23 mouse cellular contexts compared by ENCODE assay signal in the genomic region with DNA sequence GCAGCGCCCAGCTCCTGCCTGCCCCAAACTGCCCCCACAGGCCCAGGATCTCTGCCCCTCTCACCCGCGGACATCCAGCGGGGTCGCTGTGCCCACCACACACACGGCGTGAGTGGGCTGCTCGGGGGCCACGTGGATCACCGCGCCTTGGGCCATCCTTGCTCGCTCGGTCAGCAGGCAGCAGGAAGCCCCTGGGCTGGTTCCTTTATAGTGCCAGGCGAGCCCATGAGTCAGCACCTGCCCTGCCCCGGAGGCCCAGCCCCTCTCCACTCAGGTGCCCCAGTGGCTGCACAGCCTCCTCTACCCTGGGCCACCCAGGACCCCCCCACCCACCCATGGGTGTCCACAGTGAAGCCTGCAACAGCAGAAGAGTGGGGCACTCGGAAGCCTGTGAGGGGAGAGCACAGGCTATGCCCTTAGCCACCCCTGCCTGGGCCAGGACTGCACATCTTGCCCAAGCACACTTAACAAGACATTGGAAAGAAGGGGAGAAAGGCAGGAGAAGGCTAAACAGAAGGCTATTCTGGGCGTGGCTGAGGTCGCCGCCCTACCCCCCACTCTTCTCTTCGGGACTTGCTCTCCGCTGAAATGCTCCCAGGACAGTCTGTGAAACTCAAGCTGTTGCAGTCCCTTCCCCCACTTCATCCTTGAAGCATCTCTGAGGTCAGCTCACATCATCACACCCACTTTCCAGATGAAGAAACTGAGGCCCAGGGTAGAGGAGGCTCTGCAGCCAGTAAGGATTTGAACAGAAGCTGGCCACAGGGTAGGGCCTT. TPM values are rescaled to one million over a fixed set of nuclear protein-coding genes. Genes with fewer than 3 reads are reported as not detected.
DNase-seq lines count a peak whose midpoint lies in the region; ATAC-seq and TF ChIP-seq lines count a peak whose summit lies in the region.
"Had no signal": no experiment of that assay in that cellular context is flagged by ENCODE, and none has a peak within 500 bp of the region (broad histone marks: within the 10 kb centered on the region; RNA-seq: fewer than 3 reads in every experiment).

A gene (minus strand): TSS at position 212 of the 776 bp plus-strand sequence.

- H3K27ac ChIP-seq in forebrain, embryonic 10.5 days, result peak within 1 kb of the TSS; percentile 20; the same call in 1 of the 2 replicates
- H3K27ac ChIP-seq in forebrain, postnatal 0 days (ENCODE audit: low read depth, low read length), result no peak within 1 kb of the TSS
- peak within 1 kb of the TSS; percentile 23; the same call in 1 of the 2 replicates for H3K27ac ChIP-seq in thymus, adult 2 months (ENCODE audit: control insufficient read depth, insufficient read depth, low read length)
- no peak within 1 kb of the TSS for H3K27ac ChIP-seq in stomach, postnatal 0 days (replicated peaks)
- H3K27ac ChIP-seq: forebrain, embryonic 13.5 days; limb, embryonic 15.5 days; macrophage; midbrain, embryonic 15.5 days had no signal

- H3K9me3 ChIP-seq in forebrain, embryonic 10.5 days, result no peaks in the 10 kb centered on the region
- no peaks in the 10 kb centered on the region for H3K9me3 ChIP-seq in forebrain, postnatal 0 days (ENCODE audit: low read length)
- no peaks in the 10 kb centered on the region for H3K9me3 ChIP-seq in stomach, postnatal 0 days (ENCODE audit: control insufficient read depth, low read length)
- H3K9me3 ChIP-seq: forebrain, embryonic 13.5 days; heart, embryonic 12.5 days; limb, embryonic 15.5 days; midbrain, embryonic 15.5 days had no signal

- TF ChIP-seq EP300 in stomach, postnatal 0 days (optimal IDR thresholded peaks at IDR 0.05), result no peak

- H3K4me3 ChIP-seq in forebrain, embryonic 10.5 days, result no peak within 1 kb of the TSS
- H3K4me3 ChIP-seq in forebrain, postnatal 0 days (ENCODE audit: low read depth, low read length), result no peak within 1 kb of the TSS
- no peak within 1 kb of the TSS for H3K4me3 ChIP-seq in thymus, adult 2 months (ENCODE audit: control insufficient read depth, insufficient read depth, low read length)
- H3K4me3 ChIP-seq in stomach, postnatal 0 days (ENCODE audit: low read depth, low read length), result no peak within 1 kb of the TSS
- H3K4me3 ChIP-seq: forebrain, embryonic 13.5 days; heart, embryonic 12.5 days; limb, embryonic 15.5 days; midbrain, embryonic 15.5 days had no signal

- WGBS in forebrain, embryonic 10.5 days, result 88% methylated on average over 21 of the region's 21 CpGs
- 88% methylated on average over 21 of the region's 21 CpGs for WGBS in forebrain, postnatal 0 days
- WGBS in thymus, adult 2 months, result 57% methylated on average over 21 of the region's 21 CpGs
- WGBS in stomach, postnatal 0 days, result 70% methylated on average over 21 of the region's 21 CpGs

- H3K36me3 ChIP-seq in forebrain, embryonic 10.5 days (replicated peaks), result no peaks in the 10 kb centered on the region
- H3K36me3 ChIP-seq in forebrain, postnatal 0 days (ENCODE audit: insufficient read depth), result no peaks in the 10 kb centered on the region
- H3K36me3 ChIP-seq in thymus, adult 2 months (ENCODE audit: control insufficient read depth, insufficient read depth, low read length), result no peaks in the 10 kb centered on the region
- no peaks in the 10 kb centered on the region for H3K36me3 ChIP-seq in stomach, postnatal 0 days (ENCODE audit: control insufficient read depth, insufficient read depth, low read length)
- H3K36me3 ChIP-seq: heart, embryonic 12.5 days; limb, embryonic 15.5 days; midbrain, embryonic 15.5 days had no signal

- no peak for DNase-seq in forebrain, embryonic 10.5 days (ENCODE audit: extremely low spot score, low spot score)
- no peak for DNase-seq in forebrain, postnatal 0 days
- DNase-seq in thymus, adult 2 months, result no peak
- no peak for DNase-seq in thymus, postnatal 36 days
- DNase-seq in stomach, postnatal 0 days (ENCODE audit: low spot score), result no peak
- no peak for DNase-seq in gastrocnemius, adult 18-20 months (ENCODE audit: low spot score)
- DNase-seq in testis, postnatal 10 days (ENCODE audit: low spot score), result no peak
- DNase-seq: cerebellum, adult 9-11 months; embryo, embryonic 11 days; gastrocnemius, postnatal 36 days; heart, postnatal 4 days; kidney, adult 18-20 months; kidney, postnatal 36 days; lung, embryonic 14.5 days; right cerebral cortex, postnatal 25 days had no signal

- ATAC-seq in forebrain, postnatal 0 days, result no peak
- ATAC-seq in erythroblast, adult 5-6 weeks (replicated peaks; ENCODE audit: low FRiP score, poor library complexity, severe bottlenecking), result no peak
- peak; percentile 25; the same call in 1 of the 2 replicates for ATAC-seq in stomach, postnatal 0 days (ENCODE audit: low FRiP score, low TSS enrichment)
- ATAC-seq: forebrain, embryonic 13.5 days; midbrain, embryonic 15.5 days had no signal

- peaks cover 13% of the 10 kb centered on the region for H3K4me1 ChIP-seq in forebrain, embryonic 10.5 days
- no peaks in the 10 kb centered on the region for H3K4me1 ChIP-seq in forebrain, postnatal 0 days (ENCODE audit: insufficient read depth)
- H3K4me1 ChIP-seq in thymus, adult 2 months (replicated peaks; ENCODE audit: control insufficient read depth, insufficient read depth, low read length), result peaks cover 34% of the 10 kb centered on the region
- no peaks in the 10 kb centered on the region for H3K4me1 ChIP-seq in stomach, postnatal 0 days (replicated peaks; ENCODE audit: control insufficient read depth, insufficient read depth)

- TF ChIP-seq POLR2A in thymus, adult 2 months (IDR thresholded peaks at IDR 0.05; ENCODE audit: control insufficient read depth, extremely low read depth, insufficient read depth, low read length, poor library complexity), result no peak

- no peak within 1 kb of the TSS for H3K9ac ChIP-seq in forebrain, postnatal 0 days
- H3K9ac ChIP-seq in stomach, postnatal 0 days (ENCODE audit: low read length), result no peak within 1 kb of the TSS
- H3K9ac ChIP-seq: forebrain, embryonic 13.5 days; heart, embryonic 12.5 days; limb, embryonic 15.5 days; lung, embryonic 14.5 days; midbrain, embryonic 15.5 days had no signal

- TF ChIP-seq CTCF in forebrain, postnatal 0 days (IDR thresholded peaks at IDR 0.05; ENCODE audit: low read depth), result no peak
- no peak for TF ChIP-seq CTCF in thymus, adult 2 months (IDR thresholded peaks at IDR 0.05; ENCODE audit: borderline replicate concordance, control insufficient read depth, extremely low read depth, insufficient read depth, low read length, poor library complexity)
- TF ChIP-seq CTCF in stomach, postnatal 0 days (IDR thresholded peaks at IDR 0.05; ENCODE audit: low read depth), result no peak

- H3K27me3 ChIP-seq in forebrain, embryonic 10.5 days (ENCODE audit: poor library complexity, severe bottlenecking), result no peaks in the 10 kb centered on the region
- no peaks in the 10 kb centered on the region for H3K27me3 ChIP-seq in forebrain, postnatal 0 days (ENCODE audit: insufficient read depth, low read length)
- H3K27me3 ChIP-seq in thymus, adult 2 months (ENCODE audit: control insufficient read depth, insufficient read depth, low read length), result no peaks in the 10 kb centered on the region
- no peaks in the 10 kb centered on the region for H3K27me3 ChIP-seq in stomach, postnatal 0 days (ENCODE audit: control insufficient read depth, insufficient read depth, low read length)
- H3K27me3 ChIP-seq: forebrain, embryonic 13.5 days; heart, embryonic 12.5 days; limb, embryonic 15.5 days; midbrain, embryonic 15.5 days had no signal

- H3K4me2 ChIP-seq in forebrain, postnatal 0 days (ENCODE audit: low read depth), result no peak within 1 kb of the TSS
- no peak within 1 kb of the TSS for H3K4me2 ChIP-seq in stomach, postnatal 0 days (replicated peaks; ENCODE audit: low read depth)
- H3K4me2 ChIP-seq: forebrain, embryonic 13.5 days; heart, embryonic 12.5 days; limb, embryonic 15.5 days; lung, embryonic 14.5 days; midbrain, embryonic 15.5 days had no signal

RNA-seq across cellular contexts. Expression of the gene that starts here (rescaled TPM):
- 1.4 and 1.5 TPM in 2 replicates for polyA plus RNA-seq in forebrain, embryonic 10.5 days (2016; fragmentation: Nextera tagmentation; extraction: Ambion mirVana)
- not detected in 2 replicates for total RNA-seq in forebrain, postnatal 0 days (2014; rRNA removed)
- 0.06 TPM in 2 replicates for polyA plus RNA-seq in forebrain, postnatal 0 days (2015; fragmentation: Nextera tagmentation; extraction: Ambion mirVana)
- polyA plus RNA-seq in thymus, adult 2 months (2012; rRNA removed), result 21.0 and 23.5 TPM in 2 replicates
- 17.6 and 18.6 TPM in 2 replicates for total RNA-seq in erythroblast, adult 5-6 weeks (2015; ENCODE audit: low replicate concordance)
- 11.6 and 13.5 TPM in 2 replicates for total RNA-seq in erythroblast, adult 5-6 weeks (2017; ENCODE audit: low replicate concordance)
- polyA plus RNA-seq in stomach, postnatal 0 days (2015; fragmentation: Nextera tagmentation; extraction: Ambion mirVana), result 0.23 and 0.27 TPM in 2 replicates
- total RNA-seq in gastrocnemius, adult 18-20 months (2021), result under 1 TPM in 1 of 2 experiments, not detected in 1; 0.09 TPM
- total RNA-seq: layer of hippocampus, postnatal 25 days; left cerebral cortex, postnatal 25 days had no signal

Comparison
In these comparisons a context has a peak if more than half of its experiments do, and no peak if none do; other contexts are left out.
1. RNA of the gene that starts here (total RNA-seq): 11.6 to 18.6 TPM in erythroblast, adult 5-6 weeks; 0.09 TPM in gastrocnemius, adult 18-20 months and not detected in forebrain, postnatal 0 days; every median in the first group is over 10 times any median in the second.
2. H3K27ac ChIP-seq: peak in forebrain, embryonic 10.5 days (single experiment) and thymus, adult 2 months (single experiment); none in forebrain, postnatal 0 days (single experiment) and stomach, postnatal 0 days (single experiment).
3. Peak in ATAC-seq in stomach, postnatal 0 days; RNA of the gene not detected or under 1 TPM.